Mouse (Mus musculus) heart, embryonic 16.5 days (tissue): ENCODE measurements around the gene Haus8. TPM values are rescaled to one million over a fixed set of nuclear protein-coding genes. Genes with fewer than 3 reads are reported as not detected.
A peak's percentile ranks its signal among the peaks of the same experiment; 100 is the strongest.
"Not testable (repeated sequence)": the region's sequence is repeated elsewhere in the genome, so short reads cannot be mapped to it uniquely, and the experiment has no call there.

Experiments used
- ATAC-seq: fragments of 200-750 bp; cut with Nextera tagmentation; replicated peaks from 2 replicates; pipeline ENCODE4 v1.8.0; 2017; ENCODE audit warnings: moderate number of reproducible peaks; ENCODE audit not compliant: insufficient read depth, low FRiP score; ENCODE audit errors: extremely low read depth
- H3K27ac ChIP-seq: fragments of 300-500 bp; sonication (generic); 2 replicates; pipeline ENCODE4 v1.5.1; 2014; ENCODE audit warnings: mild to moderate bottlenecking, low read length, control low read depth, moderate library complexity
- H3K27me3 ChIP-seq: fragments of 300-500 bp; sonication (generic); 2 replicates; pipeline ENCODE4 v1.6.1; 2014; ENCODE audit warnings: low read length, mixed read lengths; ENCODE audit not compliant: control insufficient read depth, insufficient read depth
- H3K36me3 ChIP-seq: fragments of 300-500 bp; sonication (generic); 2 replicates; pipeline ENCODE4 v1.6.1; 2014; ENCODE audit not compliant: control insufficient read depth, insufficient read depth
- H3K4me1 ChIP-seq: fragments of 300-500 bp; sonication (generic); 2 replicates; pipeline ENCODE4 v1.6.1; 2014; ENCODE audit warnings: low read length, mixed read lengths; ENCODE audit not compliant: control insufficient read depth, insufficient read depth
- H3K4me2 ChIP-seq: fragments of 300-500 bp; sonication (generic); 2 replicates; pipeline ENCODE4 v1.6.1; 2014; ENCODE audit warnings: low read depth, mild to moderate bottlenecking, control low read depth, low read length
- H3K4me3 ChIP-seq: fragments of 300-500 bp; sonication (generic); 2 replicates; pipeline ENCODE4 v1.5.1; 2014; ENCODE audit warnings: mild to moderate bottlenecking, control low read depth, low read length
- H3K9ac ChIP-seq: fragments of 300-500 bp; sonication (generic); 2 replicates; pipeline ENCODE4 v1.6.1; 2014; ENCODE audit warnings: low read length, control low read depth
- H3K9me3 ChIP-seq: fragments of 300-500 bp; sonication (generic); replicated peaks from 2 replicates; pipeline ENCODE4 v1.6.1; 2016; ENCODE audit warnings: low read length; ENCODE audit not compliant: control insufficient read depth
- WGBS: fragments of 180-500 bp; shearing (Covaris S2); extraction: QIAGEN DNeasy Blood & Tissue Kit; methylation state at CpG from one replicate; pipeline ENCODE4 v1.1.7; 2014; 5-methylcytosine and 5-hydroxymethylcytosine counted together
- polyA plus RNA-seq: library from polyadenylated mRNA; unstranded; fragments of >200 nt; fragmentation: Nextera tagmentation; extraction: Ambion mirVana; gene quantifications from 2 replicates; pipeline ENCODE4 v1.2.1, GENCODE M21; 2015

The Haus8 gene
- polyA plus RNA-seq: 125 and 130 TPM in 2 replicates

- Histone ChIP-seq H3K4me1 (peaks cover 23% of the 10 kb centered on the region), H3K4me2 (peak within 1 kb of the TSS; percentile 86), H3K36me3 (peaks cover 6% of the 10 kb centered on the region; the same call in 1 of the 2 replicates), H3K9ac (peak within 1 kb of the TSS; percentile 89), H3K4me3 (peak within 1 kb of the TSS; percentile 60), H3K9me3 (no peaks in the 10 kb centered on the region), H3K27me3 (no peaks in the 10 kb centered on the region), H3K27ac (peak within 1 kb of the TSS; percentile 90)
- WGBS: under 1% methylated on average over 84 of the region's 84 CpGs
- peak; percentile 98 for ATAC-seq
Measured at GRCm38 (mm10) chr8:71272286-71273150, at the start of gene Haus8, which contains the start of gene Myo9b. Gene Haus8 (minus strand): TSS chr8:71272934. Gene Myo9b (plus strand): TSS chr8:71272714.

- H3K9ac ChIP-seq, H3K4me3 ChIP-seq, H3K4me2 ChIP-seq, H3K9me3 ChIP-seq, H3K27ac ChIP-seq, ATAC-seq, H3K4me1 ChIP-seq, H3K27me3 ChIP-seq: not testable (repeated sequence)
- 80% methylated on average over 2 of the region's 2 CpGs for WGBS
- peaks cover 34% of the 10 kb centered on the region for H3K36me3 ChIP-seq
Measured at GRCm38 (mm10) chr8:71319760-71320159, 47.0 kb upstream of the Haus8 start.

GRCm38 (mm10) chr8:71318610-71319009 lies 45.9 kb upstream of the Haus8 start:
- ATAC-seq, H3K9me3 ChIP-seq, H3K27me3 ChIP-seq, H3K4me1 ChIP-seq, H3K4me3 ChIP-seq, H3K27ac ChIP-seq, H3K9ac ChIP-seq, H3K4me2 ChIP-seq: not testable (repeated sequence)
- WGBS: 88% methylated on average over 5 of the region's 5 CpGs
- H3K36me3 ChIP-seq: peaks cover 22% of the 10 kb centered on the region

- no peak overlapping the region for H3K4me2 ChIP-seq
- H3K9ac ChIP-seq: no peak overlapping the region
- H3K36me3 ChIP-seq: peaks cover 7% of the 10 kb centered on the region; the same call in 1 of the 2 replicates
- no peak for ATAC-seq
- peak overlapping the region; percentile 14 for H3K27ac ChIP-seq
- peaks cover 28% of the 10 kb centered on the region for H3K4me1 ChIP-seq
- H3K9me3 ChIP-seq: no peaks in the 10 kb centered on the region
- no peaks in the 10 kb centered on the region for H3K27me3 ChIP-seq
- H3K4me3 ChIP-seq: no peak overlapping the region
Measured at GRCm38 (mm10) chr8:71316486-71317031, 43.8 kb upstream of the Haus8 start.

GRCm38 (mm10) chr8:71315972-71316371 lies 43.2 kb upstream of the Haus8 start:
- no peak for ATAC-seq
- WGBS: 68% methylated on average over 5 of the region's 5 CpGs
- Histone ChIP-seq H3K27ac (peak overlapping the region; percentile 13), H3K4me2 (no peak overlapping the region), H3K27me3 (no peaks in the 10 kb centered on the region), H3K36me3 (peaks cover 7% of the 10 kb centered on the region; the same call in 1 of the 2 replicates), H3K4me3 (no peak overlapping the region), H3K4me1 (peaks cover 28% of the 10 kb centered on the region), H3K9ac (no peak overlapping the region), H3K9me3 (no peaks in the 10 kb centered on the region)

- Histone ChIP-seq H3K9me3 (no peaks in the 10 kb centered on the region), H3K27me3 (no peaks in the 10 kb centered on the region), H3K9ac (peak overlapping the region; percentile 49), H3K4me3 (no peak overlapping the region), H3K4me2 (no peak overlapping the region), H3K36me3 (peaks cover 7% of the 10 kb centered on the region; the same call in 1 of the 2 replicates), H3K4me1 (peaks cover 28% of the 10 kb centered on the region), H3K27ac (peak overlapping the region; percentile 84)
- ATAC-seq: no peak
- 56% methylated on average over 2 of the region's 2 CpGs for WGBS
Measured at GRCm38 (mm10) chr8:71313951-71314350, 41.2 kb upstream of the Haus8 start.

- peak overlapping the region; percentile 39 for H3K4me2 ChIP-seq
- no peaks in the 10 kb centered on the region for H3K27me3 ChIP-seq
- ATAC-seq: peak; percentile 95
- WGBS: 6% methylated on average over 1 of the region's 1 CpGs
- H3K27ac ChIP-seq: peak overlapping the region; percentile 97
- H3K4me1 ChIP-seq: peaks cover 28% of the 10 kb centered on the region
- H3K4me3 ChIP-seq: no peak overlapping the region
- H3K9ac ChIP-seq: peak overlapping the region; percentile 62
- H3K9me3 ChIP-seq: no peaks in the 10 kb centered on the region
- H3K36me3 ChIP-seq: peaks cover 6% of the 10 kb centered on the region; the same call in 1 of the 2 replicates
Measured at GRCm38 (mm10) chr8:71312700-71313099, 40.0 kb upstream of the Haus8 start.

- Histone ChIP-seq H3K4me3 (no peak overlapping the region), H3K9me3 (no peaks in the 10 kb centered on the region), H3K27me3 (no peaks in the 10 kb centered on the region), H3K9ac (no peak overlapping the region), H3K4me2 (no peak overlapping the region), H3K36me3 (no peaks in the 10 kb centered on the region), H3K4me1 (peaks cover 25% of the 10 kb centered on the region), H3K27ac (peak overlapping the region; percentile 2; the same call in 1 of the 2 replicates)
- 68% methylated on average over 6 of the region's 6 CpGs for WGBS
- no peak for ATAC-seq
Measured at GRCm38 (mm10) chr8:71310446-71310845, 37.7 kb upstream of the Haus8 start.

- Histone ChIP-seq H3K27me3 (no peaks in the 10 kb centered on the region), H3K9me3 (peaks cover 4% of the 10 kb centered on the region; the same call in 1 of the 2 replicates), H3K4me2 (no peak overlapping the region), H3K27ac (no peak overlapping the region), H3K9ac (no peak overlapping the region), H3K4me3 (no peak overlapping the region), H3K36me3 (peaks cover 5% of the 10 kb centered on the region), H3K4me1 (peaks cover 12% of the 10 kb centered on the region)
- ATAC-seq: no peak
- 71% methylated on average over 4 of the region's 4 CpGs for WGBS
Measured at GRCm38 (mm10) chr8:71307913-71308312, 35.2 kb upstream of the Haus8 start.
